Mouse (Mus musculus) lung, embryonic 14.5 days (tissue): ENCODE measurements at regions not wholly inside any gene's neighbourhood (a gene's known extent, or its start where the extent isn't known, plus 50 kb on each side); places are given as distances from the start of the nearest gene placed in this dataset.

Source experiments
- ATAC-seq: fragments of 200-750 bp; cut with Nextera tagmentation; 2 replicates; pipeline ENCODE4 v1.8.0; 2017; ENCODE audit warnings: mild to moderate bottlenecking, moderate TSS enrichment, moderate library complexity; ENCODE audit not compliant: insufficient read depth
- DNase-seq: peaks from one replicate; pipeline ENCODE4 v3.0.0-alpha.2; 2015
- H3K27ac ChIP-seq: fragments of 300-500 bp; sonication (generic); 2 replicates; pipeline ENCODE4 v1.5.1; 2014; ENCODE audit warnings: low read depth, mild to moderate bottlenecking, moderate library complexity
- H3K27me3 ChIP-seq: fragments of 300-500 bp; sonication (generic); 2 replicates; pipeline ENCODE4 v1.6.1; 2014; ENCODE audit warnings: low read length, control low read depth; ENCODE audit not compliant: insufficient read depth
- H3K36me3 ChIP-seq: fragments of 300-500 bp; sonication (generic); 2 replicates; pipeline ENCODE4 v1.6.1; 2014; ENCODE audit warnings: control low read depth; ENCODE audit not compliant: insufficient read depth
- H3K4me1 ChIP-seq: fragments of 300-500 bp; sonication (generic); 2 replicates; pipeline ENCODE4 v1.6.1; 2014; ENCODE audit warnings: antibody characterized with exemption, control low read depth; ENCODE audit not compliant: insufficient read depth
- H3K4me2 ChIP-seq: fragments of 300-500 bp; sonication (generic); 2 replicates; pipeline ENCODE4 v1.6.1; 2014; ENCODE audit warnings: mild to moderate bottlenecking
- H3K4me3 ChIP-seq: fragments of 300-500 bp; sonication (generic); 2 replicates; pipeline ENCODE4 v1.5.1; 2014; ENCODE audit warnings: low read depth, low read length
- H3K9ac ChIP-seq: fragments of 300-500 bp; sonication (generic); 2 replicates; pipeline ENCODE4 v1.6.1; 2014
- H3K9me3 ChIP-seq: fragments of 300-500 bp; sonication (generic); 2 replicates; pipeline ENCODE4 v1.6.1; 2016; ENCODE audit warnings: low read depth, low read length, control low read depth
- CTCF ChIP-seq: IDR thresholded peaks from 2 replicates; pipeline ENCODE4 v1.5.1; 2016; ENCODE audit warnings: antibody characterized with exemption, low read depth
- WGBS: fragments of 180-500 bp; shearing (Covaris S2); extraction: QIAGEN DNeasy Blood & Tissue Kit; methylation state at CpG from one replicate; pipeline ENCODE4 v1.1.7; 2014; 5-methylcytosine and 5-hydroxymethylcytosine counted together

DNA sequence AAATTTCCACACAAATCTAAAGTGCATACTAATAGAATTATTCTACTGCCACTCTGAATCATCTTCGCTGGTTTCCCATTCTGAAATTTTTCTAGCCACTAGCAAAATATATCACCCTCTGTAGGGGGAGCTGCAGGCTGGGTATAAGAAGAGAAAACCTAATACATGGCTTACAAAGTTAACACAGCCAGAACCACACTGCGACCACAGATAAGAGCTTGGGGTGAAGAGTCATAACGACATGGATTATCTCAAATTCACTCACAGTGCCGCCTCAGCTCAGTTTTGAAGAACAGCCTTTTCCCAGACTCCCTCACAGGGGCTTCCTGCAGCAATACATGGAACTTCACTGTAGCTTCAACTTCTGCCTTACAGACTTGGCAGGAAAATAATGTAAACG, 240.0 kb downstream of the Adgra3 start:
- Histone ChIP-seq H3K27me3 (no peaks in the 10 kb centered on the region), H3K9me3 (no peaks in the 10 kb centered on the region), H3K27ac (no peak overlapping the region), H3K36me3 (no peaks in the 10 kb centered on the region), H3K4me3 (no peak overlapping the region), H3K4me1 (no peaks in the 10 kb centered on the region), H3K4me2 (no peak overlapping the region), H3K9ac (no peak overlapping the region)
- TF ChIP-seq CTCF: no peak
- no peak for ATAC-seq
- DNase-seq: no peak
- WGBS: 74% methylated on average over 5 of the region's 5 CpGs

DNA sequence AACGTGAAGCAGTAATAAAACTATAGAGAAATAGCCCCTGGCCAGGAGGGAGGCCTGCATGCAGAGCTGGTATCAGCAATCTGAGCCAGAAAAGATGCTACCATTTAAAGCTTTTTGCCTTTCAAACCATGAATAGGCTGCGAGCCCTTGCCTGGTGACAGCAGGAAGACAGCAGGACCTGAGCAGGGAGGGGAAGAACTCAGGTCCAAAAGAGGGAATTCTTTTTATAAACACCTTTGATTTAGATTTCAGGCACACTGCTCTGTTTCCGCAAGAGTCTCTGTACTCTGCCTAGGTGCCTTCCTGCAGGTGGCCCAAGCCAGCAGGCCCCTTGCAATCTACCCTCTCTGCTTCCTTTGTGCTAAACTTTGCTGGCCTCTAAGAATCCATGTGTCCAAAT, 242.1 kb downstream of the Adgra3 start:
- 76% methylated on average over 3 of the region's 3 CpGs for WGBS
- no peaks in the 10 kb centered on the region for H3K9me3 ChIP-seq
- no peaks in the 10 kb centered on the region for H3K27me3 ChIP-seq
- ATAC-seq (no peak), DNase-seq (no peak)
- H3K4me2 ChIP-seq: no peak overlapping the region
- H3K27ac ChIP-seq: no peak overlapping the region
- no peak for TF ChIP-seq CTCF
- no peak overlapping the region for H3K4me3 ChIP-seq
- no peaks in the 10 kb centered on the region for H3K36me3 ChIP-seq
- no peak overlapping the region for H3K9ac ChIP-seq
- no peaks in the 10 kb centered on the region for H3K4me1 ChIP-seq

DNA sequence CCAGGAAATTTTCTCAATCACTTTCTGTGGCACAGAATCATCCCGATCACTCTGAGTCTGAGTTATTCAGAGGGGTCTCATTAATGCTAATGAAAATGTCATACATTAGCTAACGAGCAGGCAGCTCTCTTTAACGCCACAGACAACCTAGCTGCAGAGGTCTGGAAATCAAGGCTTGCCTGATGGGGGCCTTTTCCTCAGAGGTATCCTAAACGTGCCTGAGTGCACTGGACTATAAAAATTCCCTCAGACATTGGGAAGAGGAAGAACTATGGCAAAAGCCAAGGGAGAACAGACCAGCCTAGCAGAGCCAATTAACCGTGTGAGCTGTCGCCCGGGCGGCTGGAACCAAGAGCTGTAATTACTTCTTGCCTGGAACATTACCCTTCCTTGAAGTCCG, 245.5 kb downstream of the Adgra3 start:
- Histone ChIP-seq H3K9me3 (no peaks in the 10 kb centered on the region), H3K27me3 (no peaks in the 10 kb centered on the region), H3K9ac (no peak overlapping the region), H3K27ac (no peak overlapping the region), H3K36me3 (no peaks in the 10 kb centered on the region), H3K4me1 (no peaks in the 10 kb centered on the region), H3K4me2 (no peak overlapping the region), H3K4me3 (no peak overlapping the region)
- ATAC-seq (no peak), DNase-seq (no peak)
- TF ChIP-seq CTCF: no peak
- 78% methylated on average over 9 of the region's 9 CpGs for WGBS

DNA sequence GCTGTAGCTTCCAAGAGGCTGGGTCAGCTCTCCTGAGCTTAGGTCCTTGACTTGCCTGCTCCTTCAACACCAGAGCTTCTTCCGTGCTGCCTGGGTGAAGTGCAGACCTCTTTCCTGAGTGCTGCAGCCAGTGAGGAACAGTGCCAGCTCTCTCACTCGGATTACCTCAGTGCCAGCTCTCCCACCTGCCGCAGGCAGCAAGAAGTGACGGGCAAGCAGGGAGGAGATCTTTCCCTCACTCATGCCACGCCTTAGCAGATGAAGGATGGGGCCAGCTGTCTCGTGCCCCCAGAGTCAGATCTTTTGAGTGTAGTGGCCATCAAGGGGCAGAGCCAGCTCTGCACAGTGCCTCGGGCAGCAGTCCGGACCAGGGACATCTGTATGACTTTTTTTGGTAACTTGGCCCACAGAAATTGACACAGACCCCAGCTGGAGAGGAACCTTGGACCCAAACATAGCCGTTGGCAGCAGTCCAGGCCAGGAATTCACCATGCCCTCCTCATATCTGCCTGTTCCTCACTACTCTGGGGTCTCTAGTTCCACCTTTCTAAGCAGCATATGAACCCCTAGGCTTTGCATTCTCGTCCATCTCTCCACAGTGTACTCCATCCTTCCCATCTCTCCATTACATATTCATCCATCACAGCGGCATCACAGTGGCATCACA, 263.9 kb upstream of the Kcnip4 start:
- no peak overlapping the region for H3K9ac ChIP-seq
- no peaks in the 10 kb centered on the region for H3K36me3 ChIP-seq
- WGBS: 74% methylated on average over 11 of the region's 11 CpGs
- H3K4me2 ChIP-seq: no peak overlapping the region
- TF ChIP-seq CTCF: no peak
- no peak overlapping the region for H3K4me3 ChIP-seq
- no peaks in the 10 kb centered on the region for H3K4me1 ChIP-seq
- H3K27ac ChIP-seq: no peak overlapping the region
- ATAC-seq: no peak
- H3K27me3 ChIP-seq: no peaks in the 10 kb centered on the region
- H3K9me3 ChIP-seq: no peaks in the 10 kb centered on the region
- DNase-seq: peak; percentile 1

DNA sequence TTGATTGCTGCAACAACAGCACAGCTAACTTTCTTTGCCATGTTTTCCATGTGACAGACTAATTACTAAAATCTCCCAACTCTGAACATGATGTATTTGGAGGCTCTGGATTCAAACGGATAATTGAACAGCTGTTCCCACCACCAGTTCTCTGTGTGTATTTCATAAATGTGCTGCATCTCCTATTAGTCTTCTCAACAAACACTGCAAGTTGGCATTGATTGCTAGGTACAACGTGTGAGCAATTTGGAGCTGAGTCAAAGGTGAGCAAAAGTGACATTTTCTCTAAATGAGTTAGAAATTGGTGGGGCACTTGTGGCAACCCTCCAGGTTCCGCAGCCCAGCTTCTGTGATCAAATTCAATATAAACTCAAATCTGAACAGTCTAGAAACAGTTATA, 259.0 kb upstream of the Kcnip4 start:
- no peak for DNase-seq
- H3K36me3 ChIP-seq: no peaks in the 10 kb centered on the region
- TF ChIP-seq CTCF: no peak
- H3K4me3 ChIP-seq: no peak overlapping the region
- no peak overlapping the region for H3K4me2 ChIP-seq
- H3K9ac ChIP-seq: no peak overlapping the region
- no peaks in the 10 kb centered on the region for H3K4me1 ChIP-seq
- 71% methylated on average over 3 of the region's 3 CpGs for WGBS
- no peak for ATAC-seq
- H3K27me3 ChIP-seq: no peaks in the 10 kb centered on the region
- H3K9me3 ChIP-seq: no peaks in the 10 kb centered on the region
- no peak overlapping the region for H3K27ac ChIP-seq

DNA sequence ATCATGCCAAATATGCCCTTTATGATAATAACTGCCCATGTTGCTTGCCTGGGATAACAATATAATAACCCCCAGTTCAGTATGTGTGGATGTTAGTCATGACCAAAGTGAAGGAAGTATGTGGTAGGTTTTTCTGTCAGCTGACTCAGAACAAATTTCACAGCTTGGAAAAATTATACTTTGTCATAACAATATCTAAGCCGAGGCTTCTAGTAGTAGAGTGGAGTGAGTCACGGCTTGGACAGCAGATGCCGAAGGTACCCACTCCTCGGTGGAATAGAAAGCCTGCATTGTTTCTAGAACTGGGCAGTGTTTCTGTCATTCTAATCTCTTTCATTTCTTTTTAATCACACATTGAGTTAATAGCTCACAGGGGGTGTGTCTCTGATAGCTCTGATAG, 236.3 kb upstream of the Kcnip4 start:
- Histone ChIP-seq H3K36me3 (no peaks in the 10 kb centered on the region), H3K4me1 (no peaks in the 10 kb centered on the region), H3K4me3 (no peak overlapping the region), H3K4me2 (no peak overlapping the region), H3K9ac (no peak overlapping the region), H3K9me3 (no peaks in the 10 kb centered on the region), H3K27me3 (no peaks in the 10 kb centered on the region), H3K27ac (no peak overlapping the region)
- WGBS: 60% methylated on average over 4 of the region's 4 CpGs
- no peak for ATAC-seq
- no peak for DNase-seq
- no peak for TF ChIP-seq CTCF

DNA sequence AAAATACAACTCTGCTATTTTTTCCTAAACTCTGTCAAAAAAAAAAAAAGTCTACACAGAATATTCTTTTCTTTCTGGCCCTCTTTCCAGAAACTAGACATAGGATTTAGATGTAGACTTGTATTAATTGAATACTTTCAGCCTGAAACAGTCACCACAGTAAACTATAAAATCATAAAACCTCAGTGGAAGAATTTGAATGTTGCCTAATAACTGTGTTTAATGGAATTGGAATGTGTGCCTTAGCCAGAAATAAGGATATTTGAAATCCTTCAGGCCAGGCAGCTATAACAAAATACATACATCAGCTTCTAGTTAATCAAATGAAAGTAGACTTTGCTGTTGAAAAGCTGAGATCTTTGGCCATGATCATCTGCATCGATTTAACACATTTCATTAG, 230.8 kb upstream of the Kcnip4 start:
- WGBS: 79% methylated on average over 1 of the region's 1 CpGs
- ATAC-seq: no peak
- no peak for TF ChIP-seq CTCF
- Histone ChIP-seq H3K4me1 (no peaks in the 10 kb centered on the region), H3K27me3 (no peaks in the 10 kb centered on the region), H3K27ac (no peak overlapping the region), H3K9me3 (no peaks in the 10 kb centered on the region), H3K4me2 (no peak overlapping the region), H3K4me3 (no peak overlapping the region), H3K36me3 (no peaks in the 10 kb centered on the region), H3K9ac (no peak overlapping the region)
- DNase-seq: no peak

DNA sequence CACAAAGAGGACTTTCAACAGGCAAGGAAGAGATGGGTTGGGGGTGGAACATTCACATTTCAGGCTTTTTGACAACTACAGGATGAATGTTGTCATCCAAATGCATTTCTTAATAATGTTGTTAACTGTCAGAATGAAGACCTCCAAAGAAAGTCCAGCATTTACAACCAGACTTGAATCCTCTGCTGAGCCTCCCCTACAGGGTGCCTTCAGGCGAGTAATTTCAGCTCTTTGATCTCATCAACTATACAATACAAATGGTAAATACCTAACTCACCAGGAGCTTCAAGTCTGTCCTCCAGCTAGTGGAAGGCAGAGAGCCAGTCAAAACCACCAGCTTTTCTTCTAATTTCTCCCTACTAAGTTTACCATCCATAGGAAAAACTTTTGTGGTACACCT, 187.9 kb upstream of the Kcnip4 start:
- no peak overlapping the region for H3K9ac ChIP-seq
- TF ChIP-seq CTCF: no peak
- H3K36me3 ChIP-seq: no peaks in the 10 kb centered on the region
- no peaks in the 10 kb centered on the region for H3K9me3 ChIP-seq
- WGBS: 46% methylated on average over 1 of the region's 1 CpGs
- ATAC-seq (no peak), DNase-seq (no peak)
- H3K27ac ChIP-seq: no peak overlapping the region
- H3K4me3 ChIP-seq: no peak overlapping the region
- no peak overlapping the region for H3K4me2 ChIP-seq
- no peaks in the 10 kb centered on the region for H3K4me1 ChIP-seq
- H3K27me3 ChIP-seq: no peaks in the 10 kb centered on the region
